Mouse (Mus musculus): ENCODE results near the gene Rbm25.
"Not testable (repeated sequence)": the region's sequence is repeated elsewhere in the genome, so short reads cannot be mapped to it uniquely, and the experiment has no call there.

The Rbm25 gene

GRCm38 (mm10) chr12:83630936-83631335 lies at the start of gene Rbm25:
Gene Rbm25 (plus strand): TSS chr12:83631236.
- DNase-seq: not testable (repeated sequence)

- DNase-seq: no peak
Observed at GRCm38 (mm10) chr12:83582106-83582505, 48.9 kb upstream of the Rbm25 start.

GRCm38 (mm10) chr12:83582747-83583146 lies 48.3 kb upstream of the Rbm25 start:
- DNase-seq: no peak

- DNase-seq: no peak
Observed at GRCm38 (mm10) chr12:83586628-83587027, 44.4 kb upstream of the Rbm25 start.

- DNase-seq: no peak
Observed at GRCm38 (mm10) chr12:83591754-83592501, 39.1 kb upstream of the Rbm25 start.

GRCm38 (mm10) chr12:83594454-83595040 lies 36.5 kb upstream of the Rbm25 start:
- no peak for DNase-seq

GRCm38 (mm10) chr12:83596191-83596954 lies 34.7 kb upstream of the Rbm25 start:
- no peak for DNase-seq

GRCm38 (mm10) chr12:83597025-83597501 lies 34.0 kb upstream of the Rbm25 start, which contains the start of gene Zfyve1:
Gene Zfyve1 (minus strand): TSS chr12:83597222.
- peak; percentile 90 to 96 for DNase-seq

- DNase-seq: no peak
Observed at GRCm38 (mm10) chr12:83597881-83598280, 33.2 kb upstream of the Rbm25 start.

- DNase-seq: no peak
Observed at GRCm38 (mm10) chr12:83602285-83602684, 28.8 kb upstream of the Rbm25 start.

GRCm38 (mm10) chr12:83606411-83606810 lies 24.6 kb upstream of the Rbm25 start:
- not testable (repeated sequence) for DNase-seq

- no peak for DNase-seq
Observed at GRCm38 (mm10) chr12:83617261-83617660, 13.8 kb upstream of the Rbm25 start.

- no peak for DNase-seq
Observed at GRCm38 (mm10) chr12:83618981-83619380, 12.1 kb upstream of the Rbm25 start.

GRCm38 (mm10) chr12:83620694-83621093 lies 10.3 kb upstream of the Rbm25 start:
- not testable (repeated sequence) for DNase-seq

- no peak for DNase-seq
Observed at GRCm38 (mm10) chr12:83622031-83622755, 8.8 kb upstream of the Rbm25 start.

GRCm38 (mm10) chr12:83624321-83624720 lies 6.7 kb upstream of the Rbm25 start:
- no peak for DNase-seq

- peak; percentile 94 to 95 for DNase-seq
Observed at GRCm38 (mm10) chr12:83631743-83632679, 975 bp downstream of the Rbm25 start.

- peak; percentile 29 to 52 for DNase-seq
Observed at GRCm38 (mm10) chr12:83632680-83633025, 1.6 kb downstream of the Rbm25 start.

GRCm38 (mm10) chr12:83633807-83634206 lies 2.8 kb downstream of the Rbm25 start:
- DNase-seq: no peak

GRCm38 (mm10) chr12:83641233-83641632 lies 10.2 kb downstream of the Rbm25 start:
- no peak for DNase-seq

GRCm38 (mm10) chr12:83643116-83643515 lies 12.1 kb downstream of the Rbm25 start:
- DNase-seq: no peak

GRCm38 (mm10) chr12:83650346-83650745 lies 19.3 kb downstream of the Rbm25 start:
- no peak for DNase-seq

Data from cerebellum, adult 18-20 months (tissue).